Mouse (Mus musculus): ENCODE measurements at regions not wholly inside any gene's neighbourhood (a gene's known extent, or its start where the extent isn't known, plus 50 kb on each side); places are given as distances from the start of the nearest gene placed in this dataset.

DNA sequence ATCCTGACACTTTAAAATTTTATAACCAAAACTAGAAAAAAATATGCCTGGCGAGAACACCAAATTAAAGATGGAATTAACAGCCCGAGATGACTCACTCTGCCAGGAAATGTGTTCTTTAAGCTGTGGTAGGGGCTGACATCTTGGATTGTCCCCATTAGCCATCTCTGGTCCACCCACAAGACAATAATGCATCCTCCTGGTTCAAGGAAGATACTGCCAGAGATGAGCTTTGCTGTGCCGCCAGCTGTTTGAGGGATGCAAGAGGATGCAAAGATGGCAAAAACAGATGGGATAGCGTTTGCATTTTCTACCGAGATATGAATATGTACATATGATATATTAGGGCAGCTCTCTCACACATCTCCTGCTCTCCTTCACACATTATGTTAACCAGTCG, 382.3 kb upstream of the Pkn2 start:
- TF ChIP-seq CTCF (IDR thresholded peaks at IDR 0.05; ENCODE audit: low read depth) (no peak), EP300 (optimal IDR thresholded peaks at IDR 0.05) (no peak)
